Mouse (Mus musculus) cerebellum, adult 9-10 months (tissue): Measurements from ENCODE around the gene Sympk.

Experiments
- DNase-seq: peaks from one replicate; pipeline ENCODE4 v3.0.0; 2022

Sympk gene

GRCm38 (mm10) chr7:19084277-19084771 lies 60.1 kb downstream of the Sympk start:
- DNase-seq, result no peak

DNA sequence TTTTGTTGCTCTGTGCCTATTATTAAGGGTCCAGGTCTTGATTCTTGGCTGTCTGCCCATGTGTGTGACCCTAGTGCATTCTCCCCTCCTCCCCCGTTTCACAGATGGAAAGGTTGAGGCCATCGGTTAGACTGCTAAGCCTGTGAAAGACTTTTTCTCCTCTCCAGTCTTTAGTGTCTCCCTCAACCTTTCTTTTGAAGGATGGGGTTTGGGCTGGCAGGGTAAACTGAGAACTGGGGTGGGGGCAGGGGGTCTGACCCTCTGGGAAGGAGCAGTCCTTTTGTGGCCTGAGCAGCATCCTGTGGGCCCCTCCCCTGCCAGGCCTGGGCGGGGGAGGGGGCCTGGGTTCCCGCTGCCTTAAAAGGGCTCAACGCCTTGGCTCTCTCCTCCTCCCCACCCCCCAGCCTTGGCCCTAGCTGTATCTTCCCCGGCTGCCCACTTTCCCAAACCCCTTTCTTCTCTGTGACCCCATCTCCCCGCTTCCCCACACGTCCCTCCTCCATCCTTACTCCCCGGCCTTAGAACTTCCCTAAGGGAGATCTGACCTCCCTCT lies 60.8 kb downstream of the Sympk start:
- no peak for DNase-seq

DNA sequence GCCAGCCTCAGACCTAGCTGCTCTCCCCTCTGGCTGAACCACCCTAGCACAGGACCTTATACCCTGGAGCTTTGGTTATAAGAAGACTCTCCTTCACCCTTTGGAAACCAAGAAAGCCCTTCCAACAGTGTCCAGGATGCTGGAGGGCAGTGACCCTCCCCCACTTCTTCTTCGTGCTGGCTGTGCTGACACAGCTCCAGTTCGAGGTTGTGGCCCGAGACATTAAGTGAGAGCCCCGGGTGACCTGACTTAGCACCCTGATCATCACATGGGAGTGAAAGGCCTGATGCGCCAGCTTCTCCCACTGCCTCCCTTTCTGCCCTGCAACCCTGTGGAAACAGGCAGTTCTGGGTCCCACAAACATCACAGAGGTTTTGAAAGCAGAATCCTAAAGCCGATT lies 61.3 kb downstream of the Sympk start:
- no peak for DNase-seq

- DNase-seq, result no peak
Measured at GRCm38 (mm10) chr7:19086042-19086441, 61.9 kb downstream of the Sympk start.

DNA sequence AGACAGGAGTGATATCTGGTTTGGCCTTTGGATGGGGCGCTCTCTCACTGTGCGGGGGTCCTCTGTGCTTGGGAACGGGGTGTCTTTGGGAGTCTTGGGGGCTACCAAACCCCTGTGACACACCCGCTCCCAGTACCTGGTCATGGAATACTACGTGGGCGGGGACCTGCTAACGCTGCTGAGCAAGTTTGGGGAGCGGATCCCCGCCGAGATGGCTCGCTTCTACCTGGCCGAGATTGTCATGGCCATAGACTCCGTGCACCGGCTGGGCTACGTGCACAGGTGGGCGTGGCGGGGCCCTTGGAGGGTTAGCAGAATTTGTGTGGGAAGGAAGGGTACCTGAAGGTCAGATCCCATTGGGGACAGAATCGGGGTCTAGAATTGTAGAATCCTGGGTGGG lies 62.6 kb downstream of the Sympk start:
- no peak for DNase-seq

DNA sequence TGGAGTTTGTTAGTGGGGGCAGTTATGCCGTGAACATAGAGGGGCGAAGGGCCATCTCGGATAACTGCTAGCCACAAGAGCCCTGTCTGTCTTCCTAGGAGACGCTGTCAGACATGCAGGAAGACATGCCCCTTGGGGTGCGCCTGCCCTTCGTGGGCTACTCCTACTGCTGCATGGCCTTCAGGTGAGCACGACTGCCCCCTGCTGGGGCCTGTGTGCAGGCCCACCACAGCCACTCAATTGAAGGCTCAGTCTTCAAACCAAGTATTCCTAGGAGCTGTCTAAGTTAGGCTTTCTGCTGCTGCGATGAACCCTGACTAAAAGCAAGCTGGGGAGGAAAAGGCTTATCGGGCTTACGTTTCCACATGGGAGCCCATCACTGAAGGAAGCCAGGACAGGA lies 64.6 kb downstream of the Sympk start:
- DNase-seq, result no peak

DNA sequence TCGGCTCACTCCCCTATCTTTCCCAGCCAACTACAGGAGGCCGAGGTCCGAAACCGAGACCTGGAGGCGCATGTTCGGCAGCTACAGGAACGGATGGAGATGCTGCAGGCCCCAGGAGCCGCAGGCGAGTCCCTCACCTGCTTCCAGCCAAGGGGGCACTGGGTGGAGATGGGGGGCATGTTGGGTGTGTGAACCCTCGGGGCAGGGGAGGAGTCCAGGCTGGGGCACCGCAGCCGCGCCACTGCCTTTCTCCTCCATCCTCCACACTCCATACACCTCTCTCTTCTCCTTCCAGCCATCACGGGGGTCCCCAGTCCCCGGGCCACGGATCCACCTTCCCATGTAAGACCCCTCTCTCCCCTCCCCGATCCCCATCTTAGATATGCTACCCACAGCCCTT lies 67.7 kb downstream of the Sympk start:
- no peak for DNase-seq

DNA sequence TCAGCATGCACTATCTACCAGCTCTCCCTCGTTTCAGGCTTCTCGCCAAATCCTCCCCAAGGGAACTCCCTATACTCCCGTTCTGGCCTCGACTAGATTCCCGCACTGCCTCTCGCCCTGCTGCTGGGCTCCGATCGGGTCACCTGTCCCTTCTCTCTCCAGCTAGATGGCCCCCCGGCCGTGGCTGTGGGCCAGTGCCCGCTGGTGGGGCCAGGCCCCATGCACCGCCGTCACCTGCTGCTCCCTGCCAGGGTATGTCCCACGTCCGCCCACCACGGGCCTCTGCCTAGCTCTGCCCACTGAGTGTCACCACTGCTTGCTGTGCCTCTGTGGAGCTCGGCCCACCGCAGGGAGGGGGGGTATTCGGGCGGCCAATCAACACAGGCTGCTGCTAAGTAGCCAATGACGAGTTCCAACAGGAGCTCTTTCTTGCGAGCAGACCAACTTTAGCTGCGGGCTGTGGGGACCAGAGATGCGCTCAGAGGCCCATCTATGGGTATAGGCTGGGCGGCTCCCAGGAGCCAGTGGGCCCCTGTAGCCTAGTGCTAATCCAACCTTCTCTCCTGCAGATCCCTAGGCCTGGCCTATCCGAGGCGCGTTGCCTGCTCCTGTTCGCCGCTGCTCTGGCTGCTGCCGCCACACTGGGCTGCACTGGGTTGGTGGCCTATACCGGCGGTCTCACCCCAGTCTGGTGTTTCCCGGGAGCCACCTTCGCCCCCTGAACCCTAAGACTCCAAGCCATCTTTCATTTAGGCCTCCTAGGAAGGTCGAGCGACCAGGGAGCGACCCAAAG lies 68.4 kb downstream of the Sympk start:
- no peak for DNase-seq

GRCm38 (mm10) chr7:19093174-19093521 lies 69.0 kb downstream of the Sympk start:
- no peak for DNase-seq

DNA sequence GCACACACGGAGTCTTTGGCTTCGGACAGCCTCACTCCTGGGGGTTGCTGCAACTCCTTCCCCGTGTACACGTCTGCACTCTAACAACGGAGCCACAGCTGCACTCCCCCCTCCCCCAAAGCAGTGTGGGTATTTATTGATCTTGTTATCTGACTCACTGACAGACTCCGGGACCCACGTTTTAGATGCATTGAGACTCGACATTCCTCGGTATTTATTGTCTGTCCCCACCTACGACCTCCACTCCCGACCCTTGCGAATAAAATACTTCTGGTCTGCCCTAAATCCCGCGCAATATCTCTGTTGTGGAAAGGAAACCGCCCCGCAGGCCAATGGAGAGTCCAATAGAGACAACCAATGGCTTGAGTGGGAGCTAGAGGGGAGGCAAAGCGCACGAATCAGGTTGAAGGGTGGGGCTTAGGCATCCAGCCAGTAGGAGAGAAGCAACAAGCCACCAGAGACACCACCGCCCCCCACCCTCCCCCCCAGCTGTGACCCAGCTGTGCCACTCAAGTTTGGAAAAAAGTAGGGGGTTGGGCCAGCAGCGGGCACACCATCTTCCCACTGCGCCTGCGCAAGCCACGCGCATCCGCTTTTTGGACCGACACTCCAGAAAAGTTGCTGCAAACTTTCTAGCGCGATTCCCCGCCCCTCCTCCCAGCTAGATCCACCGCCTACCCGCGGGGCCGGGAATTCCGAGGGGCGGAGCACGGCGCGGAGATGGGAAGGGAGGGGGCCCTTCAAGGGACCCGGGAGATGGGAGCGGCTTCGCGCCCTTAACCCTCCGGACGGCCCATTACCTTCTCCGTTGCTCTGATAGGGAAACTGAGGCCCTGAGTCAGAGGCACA lies 69.6 kb downstream of the Sympk start:
- DNase-seq, result peak; percentile 45

GRCm38 (mm10) chr7:19094471-19094825 lies 70.3 kb downstream of the Sympk start, which contains the start of gene Six5:
Six5 (plus strand) TSS chr7:19094594.
- DNase-seq, result no peak

- DNase-seq, result no peak
Measured at GRCm38 (mm10) chr7:19094826-19095750, 70.9 kb downstream of the Sympk start.

DNA sequence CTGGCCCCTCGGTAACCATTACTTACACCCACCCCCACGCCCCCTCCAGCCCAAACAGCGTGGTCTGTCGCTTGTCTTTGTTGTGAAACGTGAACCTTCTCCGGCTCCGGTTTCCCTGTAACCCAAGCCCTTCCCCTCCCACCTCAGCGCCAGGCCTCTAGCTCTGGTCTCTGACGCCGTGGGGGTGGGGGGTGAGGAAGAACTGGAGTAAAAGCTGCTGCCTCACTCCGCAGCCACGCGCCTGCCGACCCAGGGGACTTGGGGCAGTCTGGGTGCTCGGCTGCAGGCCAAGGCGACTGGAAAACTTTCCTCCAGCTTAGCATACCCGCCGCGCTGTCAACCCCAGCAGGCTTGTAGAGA lies 71.6 kb downstream of the Sympk start:
- no peak for DNase-seq

GRCm38 (mm10) chr7:19096421-19096976 lies 72.3 kb downstream of the Sympk start:
- no peak for DNase-seq

GRCm38 (mm10) chr7:19097217-19097616 lies 73.0 kb downstream of the Sympk start:
- DNase-seq, result no peak

GRCm38 (mm10) chr7:19097863-19098262 lies 73.7 kb downstream of the Sympk start:
- no peak for DNase-seq

- no peak for DNase-seq
Measured at GRCm38 (mm10) chr7:19098811-19099210, 74.6 kb downstream of the Sympk start.

DNA sequence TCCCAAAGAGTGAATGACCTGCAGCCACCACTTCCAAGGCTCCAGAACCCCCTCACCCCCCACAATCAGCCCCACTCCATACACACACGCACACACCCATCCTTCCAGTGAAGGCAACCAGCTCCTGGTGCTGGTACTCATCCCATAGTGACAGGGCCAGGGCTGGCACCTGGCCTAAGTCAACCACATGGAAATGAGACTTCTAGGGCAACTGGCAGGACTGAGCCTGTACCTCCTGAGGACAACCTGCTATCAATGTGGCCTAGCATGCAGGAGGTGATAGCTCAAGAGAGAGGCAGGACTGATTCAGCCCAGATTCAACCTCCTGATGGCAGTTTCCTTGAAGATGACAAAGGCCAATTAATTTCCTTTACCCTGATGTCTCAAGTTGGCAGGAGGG lies 76.1 kb downstream of the Sympk start:
- DNase-seq, result no peak

GRCm38 (mm10) chr7:19103741-19104140 lies 79.6 kb downstream of the Sympk start:
- no peak for DNase-seq
